Mouse (Mus musculus): Measurements from ENCODE around the gene Ccdc151.

DNA sequence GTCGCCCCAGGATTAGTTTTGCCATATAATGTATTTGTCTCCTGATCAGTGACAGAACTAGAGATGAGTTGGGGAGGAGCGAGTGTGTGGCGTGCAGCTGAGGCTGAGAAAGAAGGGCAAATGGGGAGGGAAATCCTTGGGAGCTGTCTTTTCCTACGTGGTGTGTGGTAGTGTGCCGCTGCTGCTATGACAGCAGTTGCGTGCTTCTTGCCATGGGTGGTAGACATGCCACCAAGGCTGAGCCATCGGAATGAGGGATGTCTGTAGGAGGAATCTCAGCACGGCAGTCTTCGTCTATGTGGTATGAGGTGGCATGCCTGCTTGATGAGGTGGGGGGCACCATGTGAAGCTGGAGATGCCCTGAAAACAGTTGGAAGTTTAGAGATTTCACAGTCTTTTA lies 28.0 kb upstream of the Ccdc151 start:
- TF ChIP-seq MYOD1 (IDR thresholded peaks at IDR 0.05; ENCODE audit: control insufficient read depth in 1 of 3, insufficient read length in 2 of 3, low read depth in 2 of 3) = no peak
- no peak for TF ChIP-seq POLR2A (IDR thresholded peaks at IDR 0.05; ENCODE audit: insufficient read length, low read depth)
- TF ChIP-seq CEBPB (IDR thresholded peaks at IDR 0.05; ENCODE audit: insufficient read depth, poor library complexity, severe bottlenecking) = no peak
- no peak for TF ChIP-seq MAX (IDR thresholded peaks at IDR 0.05; ENCODE audit: low read depth)
- no peak for TF ChIP-seq POLR2AphosphoS2 (IDR thresholded peaks at IDR 0.05; ENCODE audit: insufficient read length, low read depth)
- no peak for TF ChIP-seq E2F4 (IDR thresholded peaks at IDR 0.05; ENCODE audit: insufficient read depth)
- TF ChIP-seq MYOG (IDR thresholded peaks at IDR 0.05; ENCODE audit: control insufficient read depth in 1 of 3, insufficient read depth in 1 of 3, insufficient read length in 2 of 3, low read depth in 2 of 3) = no peak
- no peak for TF ChIP-seq USF1 (IDR thresholded peaks at IDR 0.05; ENCODE audit: low read depth)
- no peak for TF ChIP-seq REST (IDR thresholded peaks at IDR 0.05; ENCODE audit: insufficient read depth, insufficient read length)
- TF ChIP-seq TCF12 (IDR thresholded peaks at IDR 0.05; ENCODE audit: insufficient read depth, poor library complexity, severe bottlenecking) = no peak

Data from myocyte (in vitro differentiated cells).